Mouse (Mus musculus) liver, embryonic 14.5 days (tissue): Measurements from ENCODE around the gene Fcgr1.

Experiments used
- CTCF ChIP-seq: IDR thresholded peaks from 2 replicates; pipeline ENCODE4 v1.5.1; 2016; ENCODE audit warnings: antibody characterized with exemption, low read depth, control low read depth
- EP300 ChIP-seq: IDR thresholded peaks from 2 replicates; pipeline ENCODE4 v1.6.1; 2016; ENCODE audit warnings: antibody characterized with exemption, low read depth

DNA sequence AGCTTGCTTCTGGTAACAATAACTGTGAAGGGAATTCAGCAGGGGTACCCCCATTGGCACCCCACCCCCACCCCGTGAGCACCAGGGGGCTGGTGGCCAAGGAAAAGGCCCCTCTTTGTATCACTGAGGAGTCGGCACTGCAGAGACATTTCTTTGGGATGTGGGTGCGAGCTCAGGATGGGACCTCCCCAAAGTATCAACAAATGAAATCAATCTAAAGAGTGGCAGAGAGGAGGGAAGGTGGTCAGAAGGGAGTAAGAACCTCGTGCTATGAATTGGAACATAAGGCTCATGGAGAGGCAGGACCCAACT is 44.8 kb downstream of the Fcgr1 start:
- TF ChIP-seq CTCF (no peak), EP300 (no peak)
